In the genomic region with DNA sequence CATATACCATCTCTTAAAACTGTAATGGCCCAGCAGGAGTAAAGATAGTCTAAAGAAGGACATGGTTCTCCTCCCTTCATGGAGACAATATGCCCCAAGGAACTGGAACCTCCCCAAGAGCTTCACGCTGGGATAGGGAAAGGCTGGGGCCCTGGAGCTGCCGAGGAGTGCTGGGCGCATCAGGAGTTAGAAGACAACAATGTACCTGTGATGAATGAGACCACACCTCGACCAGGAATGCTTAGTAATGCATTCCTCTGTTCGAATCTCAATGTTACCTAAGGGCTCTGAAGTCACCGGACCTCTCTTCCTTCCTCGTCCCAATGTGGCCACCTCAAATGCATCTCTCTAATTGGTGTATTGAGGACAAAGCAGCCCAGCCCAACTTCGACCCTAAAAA, we compare ENCODE assay signal across 23 mouse cellular contexts.
DNase-seq lines count a peak whose midpoint lies in the region; ATAC-seq and TF ChIP-seq lines count a peak whose summit lies in the region.
"Had no signal": no experiment of that assay in that cellular context is flagged by ENCODE, and none has a peak within 500 bp of the region (broad histone marks: within the 10 kb centered on the region; RNA-seq: fewer than 3 reads in every experiment).

No protein-coding gene starts in this region.

- no peak for TF ChIP-seq POLR2A in ES-Bruce4 (IDR thresholded peaks at IDR 0.05; ENCODE audit: insufficient read depth, low read length)

- intact Hi-C loops in left cerebral cortex, postnatal 4 days (cut with DNase I) = no loop called here

- peak; percentile 80; the same call in 1 of the 2 replicates for TF ChIP-seq EP300 in ES-Bruce4 (IDR thresholded peaks at IDR 0.05; ENCODE audit: insufficient read depth, low read depth, low read length)
- no peak for TF ChIP-seq EP300 in stomach, postnatal 0 days (optimal IDR thresholded peaks at IDR 0.05)

- 65% methylated on average over 8 of the region's 8 CpGs for WGBS in stomach, postnatal 0 days

- no peak overlapping the region for H3K4me3 ChIP-seq in ES-Bruce4 (ENCODE audit: low read depth, low read length)
- no peak overlapping the region for H3K4me3 ChIP-seq in ES-E14 (ENCODE audit: insufficient read depth in 1 of 2, low read depth in 1 of 2, low read length in 2 of 2, poor library complexity in 1 of 2, severe bottlenecking in 1 of 2)
- H3K4me3 ChIP-seq in stomach, postnatal 0 days (ENCODE audit: low read depth, low read length) = no peak overlapping the region
- H3K4me3 ChIP-seq: embryonic facial prominence, embryonic 10.5 days; embryonic facial prominence, embryonic 12.5 days; erythroblast, embryonic 14.5 days; forebrain, embryonic 10.5 days; forebrain, embryonic 12.5 days had no signal

- in situ Hi-C loops in ES-E14 (cut with MboI; ENCODE audit: low sequenced_read_pairs in 2 of 2, unreplicated experiment in 2 of 2) = no loop called here

- no peak for TF ChIP-seq CTCF in ES-Bruce4 (IDR thresholded peaks at IDR 0.05; ENCODE audit: low read depth, low read length)
- TF ChIP-seq CTCF in stomach, postnatal 0 days (IDR thresholded peaks at IDR 0.05; ENCODE audit: low read depth) = no peak

- no peaks in the 10 kb centered on the region for H3K27me3 ChIP-seq in ES-Bruce4 (ENCODE audit: control insufficient read depth, insufficient read depth, low read length, poor library complexity, severe bottlenecking)
- H3K27me3 ChIP-seq in stomach, postnatal 0 days (ENCODE audit: control insufficient read depth, insufficient read depth, low read length) = no peaks in the 10 kb centered on the region
- H3K27me3 ChIP-seq: CH12.LX; embryonic facial prominence, embryonic 12.5 days; forebrain, embryonic 12.5 days had no signal

- no peak for ATAC-seq in stomach, postnatal 0 days (ENCODE audit: low FRiP score, low TSS enrichment)
- ATAC-seq: CD4-positive, CD25-positive, alpha-beta regulatory T cell, adult 4 months; forebrain, embryonic 14.5 days; forebrain, embryonic 16.5 days had no signal

- DNase-seq in ES-E14 (ENCODE audit: low read depth, low spot score) = peak; percentile 36
- DNase-seq in ZHBTc4 (ENCODE audit: low read depth, low spot score) = peak; percentile 89
- no peak for DNase-seq in stomach, postnatal 0 days (ENCODE audit: low spot score)
- DNase-seq in left cerebral cortex, postnatal 4 days = no peak
- DNase-seq: adrenal gland, adult 2 months; adrenal gland, postnatal 14 days; adrenal gland, postnatal 36 days; B cell, adult 2 months; cerebellum, adult 11-12 months; cerebellum, adult 2 months; cerebellum, adult 9-10 months; cerebellum, postnatal 10 days; cerebellum, postnatal 25 days had no signal

- H3K27ac ChIP-seq in ES-Bruce4 (ENCODE audit: insufficient read depth, low read length) (no peak overlapping the region), ES-E14 (ENCODE audit: insufficient read depth, low read depth, low read length, poor library complexity, severe bottlenecking) (no peak overlapping the region)
- H3K27ac ChIP-seq in stomach, postnatal 0 days (replicated peaks) = no peak overlapping the region
- H3K27ac ChIP-seq: embryonic facial prominence, embryonic 10.5 days; embryonic facial prominence, embryonic 12.5 days; forebrain, embryonic 10.5 days; forebrain, embryonic 12.5 days had no signal

- no peak overlapping the region for H3K4me2 ChIP-seq in stomach, postnatal 0 days (replicated peaks; ENCODE audit: low read depth)
- H3K4me2 ChIP-seq: embryonic facial prominence, embryonic 12.5 days; forebrain, embryonic 12.5 days had no signal

- H3K4me1 ChIP-seq in ES-Bruce4 (ENCODE audit: control insufficient read depth, insufficient read depth, low read length) (no peaks in the 10 kb centered on the region), ES-E14 (ENCODE audit: control insufficient read depth in 2 of 2, insufficient read depth in 2 of 2, low read length in 2 of 2, poor library complexity in 1 of 2) (0 out of 4 replicates have a peak, but pooled peaks cover 0 to 2% of the 10 kb centered on the region in 2 experiments)
- no peaks in the 10 kb centered on the region for H3K4me1 ChIP-seq in stomach, postnatal 0 days (replicated peaks; ENCODE audit: control insufficient read depth, insufficient read depth)
- H3K4me1 ChIP-seq: embryonic facial prominence, embryonic 10.5 days; embryonic facial prominence, embryonic 12.5 days; forebrain, embryonic 10.5 days; forebrain, embryonic 12.5 days had no signal

- H3K36me3 ChIP-seq in ES-Bruce4 (ENCODE audit: control insufficient read depth, insufficient read depth, low read length, poor library complexity, severe bottlenecking) (no peaks in the 10 kb centered on the region), ES-E14 (ENCODE audit: control insufficient read depth, insufficient read depth, low read length, poor library complexity, severe bottlenecking) (no peaks in the 10 kb centered on the region)
- H3K36me3 ChIP-seq in stomach, postnatal 0 days (ENCODE audit: control insufficient read depth, insufficient read depth, low read length) = no peaks in the 10 kb centered on the region
- H3K36me3 ChIP-seq: embryonic facial prominence, embryonic 10.5 days; embryonic facial prominence, embryonic 12.5 days; forebrain, embryonic 10.5 days; forebrain, embryonic 12.5 days had no signal

- H3K9ac ChIP-seq in ES-Bruce4 (ENCODE audit: low read depth, poor library complexity, severe bottlenecking) (no peak overlapping the region), ES-E14 (ENCODE audit: insufficient read depth, low read depth, low read length, poor library complexity, severe bottlenecking) (no peak overlapping the region)
- no peak overlapping the region for H3K9ac ChIP-seq in stomach, postnatal 0 days (ENCODE audit: low read length)
- H3K9ac ChIP-seq: embryonic facial prominence, embryonic 12.5 days; forebrain, embryonic 12.5 days had no signal

- H3K9me3 ChIP-seq in ES-Bruce4 (replicated peaks; ENCODE audit: control insufficient read depth, insufficient read depth, low read length, poor library complexity, severe bottlenecking) (peaks cover 46% of the 10 kb centered on the region), ES-E14 (ENCODE audit: control insufficient read depth, insufficient read depth, low read depth, low read length) (no peaks in the 10 kb centered on the region)
- H3K9me3 ChIP-seq in stomach, postnatal 0 days (ENCODE audit: control insufficient read depth, low read length) = no peaks in the 10 kb centered on the region
- H3K9me3 ChIP-seq: embryonic facial prominence, embryonic 12.5 days had no signal

TF ChIP-seq in ES-E14, 5 proteins besides CTCF, POLR2A, EP300 and RAD21:
- TF ChIP-seq HCFC1 (IDR thresholded peaks at IDR 0.05; ENCODE audit: borderline replicate concordance, insufficient read depth, low read length) (no peak), MAFK (IDR thresholded peaks at IDR 0.05; ENCODE audit: insufficient read depth, low read depth, low read length) (peak; percentile 39; the same call in 1 of the 2 replicates)

Comparison
In these comparisons a context has a peak if more than half of its experiments do, and no peak if none do; other contexts are left out.
1. DNase-seq: peak in ES-E14 (single experiment) and ZHBTc4 (single experiment); none in stomach, postnatal 0 days (single experiment) and left cerebral cortex, postnatal 4 days (single experiment).